ENCODE assay signal across 19 mouse cellular contexts in genomic region chr9:79455226-79455625, GRCm38 (mm10).
"Had no signal": no experiment of that assay in that cellular context is flagged by ENCODE, and none has a peak within 500 bp of the region (broad histone marks: within the 10 kb centered on the region; RNA-seq: fewer than 3 reads in every experiment).

No protein-coding gene starts in this region.

- H3K4me3 ChIP-seq: midbrain, embryonic 10.5 days; midbrain, embryonic 13.5 days; midbrain, embryonic 15.5 days; myocyte; neural tube, embryonic 13.5 days; neural tube, embryonic 15.5 days had no signal

- H3K27ac ChIP-seq: liver, embryonic 14.5 days; midbrain, embryonic 10.5 days; midbrain, embryonic 13.5 days; midbrain, embryonic 15.5 days; neural tube, embryonic 13.5 days; neural tube, embryonic 15.5 days had no signal

- H3K9me3 ChIP-seq: midbrain, embryonic 10.5 days; midbrain, embryonic 13.5 days; midbrain, embryonic 15.5 days; neural tube, embryonic 13.5 days; neural tube, embryonic 15.5 days had no signal

- H3K9ac ChIP-seq: liver, embryonic 14.5 days; lung, embryonic 14.5 days; midbrain, embryonic 13.5 days; midbrain, embryonic 15.5 days; neural tube, embryonic 13.5 days; neural tube, embryonic 15.5 days had no signal

- H3K4me2 ChIP-seq: lung, embryonic 14.5 days; midbrain, embryonic 13.5 days; midbrain, embryonic 15.5 days; neural tube, embryonic 13.5 days; neural tube, embryonic 15.5 days had no signal

- ATAC-seq: midbrain, embryonic 13.5 days; midbrain, embryonic 15.5 days had no signal

- DNase-seq: lung, adult 18-20 months; lung, embryonic 14.5 days; lung, postnatal 10 days; lung, postnatal 36 days; retina, postnatal 1 day; right cerebral cortex, adult 18-20 months; right cerebral cortex, postnatal 25 days; right cerebral cortex, postnatal 4 days; spleen, adult 18-20 months; thymus, adult 18-20 months; thymus, postnatal 14 days; thymus, postnatal 36 days had no signal

- H3K27me3 ChIP-seq: midbrain, embryonic 13.5 days; midbrain, embryonic 15.5 days; neural tube, embryonic 13.5 days; neural tube, embryonic 15.5 days had no signal

- H3K36me3 ChIP-seq: midbrain, embryonic 10.5 days; midbrain, embryonic 13.5 days; midbrain, embryonic 15.5 days; neural tube, embryonic 13.5 days; neural tube, embryonic 15.5 days had no signal

- H3K4me1 ChIP-seq: midbrain, embryonic 10.5 days; midbrain, embryonic 13.5 days; midbrain, embryonic 15.5 days; neural tube, embryonic 13.5 days; neural tube, embryonic 15.5 days had no signal
